Mouse (Mus musculus) erythroblast, embryonic 14.5 days (primary cell): Measurements from ENCODE around the gene Ptgfr.

Experiments
- GATA1 ChIP-seq: IDR thresholded peaks from 2 replicates; pipeline ENCODE4 v1.6.1; 2012; ENCODE audit warnings: low read length, inconsistent platforms, mixed read lengths
- TAL1 ChIP-seq: IDR thresholded peaks from 3 replicates; pipeline ENCODE4 v1.6.1; 2012; ENCODE audit warnings: low read length, inconsistent platforms, mixed read lengths

DNA sequence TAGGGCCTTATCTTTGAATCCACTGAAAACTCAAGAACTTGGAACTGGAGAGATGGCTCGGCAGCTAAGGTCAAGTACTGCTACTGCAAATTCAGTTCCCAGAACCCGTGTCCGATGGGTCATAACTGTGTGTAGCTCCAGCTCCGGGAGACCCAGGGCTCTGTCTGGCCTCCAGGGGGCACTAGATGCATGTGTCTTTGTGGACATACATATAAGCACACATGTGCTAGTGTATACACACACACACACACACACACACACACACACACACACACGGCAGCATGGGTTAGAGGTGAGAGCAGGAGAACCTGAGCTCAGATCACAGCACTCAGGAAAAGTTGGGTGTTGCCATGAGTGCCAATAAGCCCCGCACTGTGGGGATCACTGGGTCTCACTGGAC is 19.2 kb downstream of the Ptgfr start:
- TF ChIP-seq GATA1 (no peak), TAL1 (no peak)
